Mouse (Mus musculus) testis, adult 2 months (tissue): ENCODE data around the gene Cbx1.

ENCODE experiments used
- CTCF ChIP-seq: fragments of 200-500 bp; IDR thresholded peaks from 2 replicates; pipeline ENCODE4 v1.5.1; 2012; ENCODE audit warnings: low read depth, mild to moderate bottlenecking, inconsistent platforms, low read length, moderate library complexity; ENCODE audit not compliant: control insufficient read depth, insufficient read depth, insufficient replicate concordance
- POLR2A ChIP-seq: fragments of 200-500 bp; IDR thresholded peaks from 2 replicates; pipeline ENCODE4 v1.6.1; 2012; ENCODE audit warnings: low read depth, mild to moderate bottlenecking, inconsistent platforms, low read length, moderate library complexity; ENCODE audit not compliant: control insufficient read depth

DNA sequence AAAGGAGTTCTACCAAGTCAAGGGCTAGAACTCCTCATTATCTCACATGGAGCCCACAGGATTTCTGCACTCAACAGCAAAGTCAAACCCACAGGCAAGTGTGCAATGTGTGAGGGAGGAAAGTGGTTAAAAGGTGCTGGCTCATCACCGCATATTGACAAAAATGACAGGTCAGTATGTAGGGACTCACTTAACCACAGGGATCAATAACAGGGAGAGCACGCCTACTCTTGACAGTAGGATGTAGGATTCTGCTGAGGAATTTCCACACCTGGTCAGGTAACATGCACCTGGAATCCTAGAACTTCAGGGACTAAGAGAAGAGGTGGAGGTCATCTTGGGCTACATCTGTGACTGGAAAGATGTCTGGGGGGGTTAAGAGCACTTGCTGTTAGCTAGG, 27.0 kb downstream of the Cbx1 start:
- no peak for TF ChIP-seq POLR2A
- TF ChIP-seq CTCF: no peak
